Mouse (Mus musculus): Measurements from ENCODE around the gene Rasd2. TPM values are rescaled to one million over a fixed set of nuclear protein-coding genes. Genes with fewer than 3 reads are reported as not detected.

Gene Rasd2
- total RNA-seq, 2 experiments from 2014 or later: 1.4 TPM

GRCm38 (mm10) chr8:75219877-75220738, 6.4 kb downstream of the Rasd2 start:
- DNase-seq: no peak

GRCm38 (mm10) chr8:75222665-75223064, 8.9 kb downstream of the Rasd2 start:
- no peak for DNase-seq

DNA sequence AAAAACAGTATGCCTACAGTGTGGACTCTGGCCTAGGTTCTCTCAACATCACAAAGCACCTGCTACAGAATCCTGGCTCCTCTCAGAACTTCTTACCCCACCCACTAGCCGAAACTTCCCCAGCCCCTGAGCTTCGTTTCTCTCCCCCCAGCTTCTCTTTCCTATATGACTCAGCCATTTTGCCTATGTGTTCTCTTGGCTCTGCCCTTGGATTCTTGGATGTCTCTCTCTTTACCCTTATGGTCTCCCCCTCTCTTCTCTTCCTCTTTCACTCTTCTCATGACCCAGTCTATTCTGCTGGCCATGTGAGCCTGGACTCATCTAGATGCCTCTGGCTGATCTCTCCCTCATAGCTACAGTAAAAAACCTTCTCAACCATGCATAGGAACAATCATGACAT, 13.0 kb downstream of the Rasd2 start:
- DNase-seq: no peak

GRCm38 (mm10) chr8:75233915-75234554, 20.3 kb downstream of the Rasd2 start:
- no peak for DNase-seq

- no peak for DNase-seq
Observed at GRCm38 (mm10) chr8:75247331-75247730, 33.6 kb downstream of the Rasd2 start.

DNA sequence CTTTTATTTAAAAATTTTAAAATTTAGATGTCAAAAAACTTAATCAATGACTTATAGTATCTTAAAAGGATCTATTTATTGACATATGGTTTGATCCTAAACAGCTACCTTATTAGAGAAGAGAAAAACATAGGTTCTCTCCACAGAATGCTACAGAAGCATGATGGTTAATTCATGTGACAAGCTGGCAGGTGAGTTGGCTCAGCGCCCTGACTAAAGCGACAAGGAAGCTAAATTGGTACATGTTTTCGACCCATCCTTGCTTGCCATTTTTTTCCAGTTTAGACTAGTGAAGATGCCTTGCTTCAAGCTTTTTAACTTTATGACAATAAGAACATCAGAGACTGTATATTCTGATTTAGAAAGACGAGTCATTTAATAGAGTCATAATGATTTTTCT, 35.4 kb downstream of the Rasd2 start:
- DNase-seq: no peak

- no peak for DNase-seq
Observed at GRCm38 (mm10) chr8:75254027-75254426, 40.3 kb downstream of the Rasd2 start.

GRCm38 (mm10) chr8:75255635-75256034, 41.9 kb downstream of the Rasd2 start:
- DNase-seq: no peak

GRCm38 (mm10) chr8:75272166-75272565, 58.4 kb downstream of the Rasd2 start:
- DNase-seq: no peak

Other genes starting within 250 kb of the Rasd2 start
- 10 to 100 TPM; 11.8 to 17.3 TPM for gene Hmgxb4, start 220.6 kb upstream of the Rasd2 start, total RNA-seq (2021)
- 10 to 100 TPM; 43.2 to 47.1 TPM for gene Tom1, start 180.2 kb upstream of the Rasd2 start, total RNA-seq (2021)
- gene Hmox1, start 120.3 kb upstream of the Rasd2 start, total RNA-seq (2021): 10 to 100 TPM; 14.8 to 24.3 TPM
- 10 to 100 TPM; 11.9 to 15.5 TPM for gene Mcm5, start 104.4 kb upstream of the Rasd2 start, total RNA-seq (2021)
- gene Gm10358, start 192.6 kb downstream of the Rasd2 start, total RNA-seq (2021): under 1 TPM; 0.33 to 0.50 TPM
- gene Iqcm, start 234.8 kb downstream of the Rasd2 start, total RNA-seq (2021): not detected